Mouse (Mus musculus): ENCODE results near the gene Procr. TPM values are rescaled to one million over a fixed set of nuclear protein-coding genes. Genes with fewer than 3 reads are reported as not detected.
A peak's percentile ranks its signal among the peaks of the same experiment; 100 is the strongest.
"Not testable (repeated sequence)": the region's sequence is repeated elsewhere in the genome, so short reads cannot be mapped to it uniquely, and the experiment has no call there.

The Procr gene
- 1 to 10 TPM; 1.8 to 1.9 TPM for total RNA-seq (2021)
- long read RNA-seq, experiment 1, partial matches to known transcripts = 0 of 2 reads
- long read RNA-seq, experiment 1, other reads (novel, unspliced or antisense) = 0 of 2 reads
- long read RNA-seq, experiment 2 = 0 reads

DNA sequence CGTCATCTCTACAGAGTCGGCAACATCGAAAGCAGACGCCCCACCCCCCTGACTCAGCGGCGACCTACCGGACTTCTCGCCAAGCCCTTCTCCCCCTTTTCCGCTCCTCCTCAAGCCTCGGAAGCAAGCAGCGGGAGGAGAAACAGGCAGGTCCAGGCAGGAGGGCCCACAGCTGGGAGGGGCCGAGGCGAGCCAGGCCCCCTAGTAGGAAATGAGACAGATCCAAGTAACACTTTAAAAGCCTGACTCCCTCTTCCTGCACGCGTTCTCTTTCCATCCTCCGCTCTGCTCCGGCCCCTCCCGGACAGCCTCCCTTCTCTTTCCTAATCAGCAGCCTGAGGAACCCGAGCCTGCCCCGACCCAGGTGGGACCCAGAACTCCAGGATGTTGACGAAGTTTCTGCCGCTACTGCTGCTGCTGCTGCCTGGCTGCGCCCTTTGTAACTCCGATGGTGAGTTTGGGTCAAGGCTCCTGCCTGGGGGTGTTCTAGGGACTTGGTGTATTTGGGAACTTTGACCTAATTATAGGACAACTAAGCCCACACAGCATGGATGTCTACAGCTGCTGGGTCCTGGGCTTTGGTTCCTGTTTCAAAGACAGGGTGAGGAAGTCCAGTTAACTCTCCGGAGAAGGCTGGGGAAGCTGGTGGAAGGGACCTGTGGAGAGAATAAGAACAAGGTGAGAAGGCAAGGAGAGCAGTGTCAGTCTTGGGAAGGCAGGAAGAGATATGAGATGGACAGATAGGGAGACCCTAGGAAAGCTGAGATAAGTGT, at the start of gene Procr:
Procr (plus strand) TSS at position 104 of the 773 bp plus-strand sequence.
- DNase-seq (ENCODE audit: low spot score in 2 of 2) = no peak
- intact Hi-C loops (cut with DNase I) = no loop called here

DNA sequence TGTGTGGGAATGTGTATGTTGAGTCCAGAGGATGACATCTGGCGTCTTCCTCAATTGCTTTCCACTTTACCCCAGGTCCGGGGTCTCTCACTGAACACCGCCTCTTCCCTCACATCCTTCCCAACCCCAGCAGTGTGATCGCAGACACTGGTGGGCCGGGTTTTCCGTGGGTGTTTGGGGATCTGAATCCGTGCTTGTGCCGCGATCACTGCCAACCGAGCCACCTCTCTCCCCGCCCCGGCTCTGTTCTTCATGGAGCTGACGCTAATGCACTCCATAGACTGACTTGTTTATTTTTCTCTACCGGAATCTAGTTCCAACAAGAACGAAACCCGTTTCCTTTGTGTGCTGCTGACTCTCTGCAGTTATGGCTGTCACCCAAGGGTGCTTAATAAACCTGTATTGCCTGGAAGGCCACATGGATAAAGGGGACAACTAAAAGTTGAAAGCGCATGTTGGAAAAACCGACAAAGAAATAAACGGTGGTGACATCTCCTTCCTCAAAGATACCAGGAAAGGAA, 49.5 kb upstream of the Procr start:
- no peak for DNase-seq (ENCODE audit: low spot score in 2 of 2)
- intact Hi-C loops (cut with DNase I) = no loop called here

DNA sequence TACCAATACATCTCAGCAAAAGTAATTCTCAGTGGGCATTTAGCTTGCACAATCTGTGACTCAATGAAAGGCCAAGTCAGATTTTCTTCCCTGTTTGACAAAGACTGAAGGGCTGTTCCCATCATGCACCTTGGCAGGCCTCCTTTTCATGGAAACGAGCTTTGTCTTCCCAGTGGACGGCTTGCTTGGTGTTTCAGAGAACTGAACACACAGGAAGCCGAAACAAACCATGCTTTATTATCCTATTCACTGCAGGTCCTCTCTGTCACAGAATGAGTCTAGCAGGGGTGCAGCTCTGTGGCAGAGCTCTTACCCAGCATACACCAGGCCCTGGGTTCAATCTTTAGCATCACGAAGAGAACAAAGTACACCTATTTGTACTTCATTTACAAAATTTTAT, 47.3 kb upstream of the Procr start:
- intact Hi-C loops (cut with DNase I) = no loop called here
- DNase-seq (ENCODE audit: low spot score in 2 of 2) = no peak

DNA sequence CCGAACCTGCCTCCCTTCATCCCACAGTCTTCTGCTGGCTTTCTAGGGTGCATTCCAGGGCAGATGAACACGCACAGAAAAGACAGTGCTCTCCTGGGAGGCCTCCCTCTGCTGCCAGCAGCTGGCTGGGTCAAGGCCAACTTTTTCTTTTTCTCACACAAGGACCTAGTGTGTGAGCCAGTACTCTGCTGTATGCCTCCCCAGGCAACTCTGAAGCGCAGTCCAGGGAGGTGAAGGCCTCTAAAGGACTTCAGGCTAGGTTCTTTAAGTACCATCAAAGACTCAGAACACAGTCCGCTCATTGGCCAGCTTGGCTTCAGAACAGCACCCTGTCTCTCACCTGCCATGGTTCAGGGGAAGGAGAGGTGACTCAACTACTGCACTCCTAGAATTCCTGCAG, 43.7 kb upstream of the Procr start:
- intact Hi-C loops (cut with DNase I) = no loop called here
- DNase-seq (ENCODE audit: low spot score in 2 of 2) = peak; percentile 44 to 63

DNA sequence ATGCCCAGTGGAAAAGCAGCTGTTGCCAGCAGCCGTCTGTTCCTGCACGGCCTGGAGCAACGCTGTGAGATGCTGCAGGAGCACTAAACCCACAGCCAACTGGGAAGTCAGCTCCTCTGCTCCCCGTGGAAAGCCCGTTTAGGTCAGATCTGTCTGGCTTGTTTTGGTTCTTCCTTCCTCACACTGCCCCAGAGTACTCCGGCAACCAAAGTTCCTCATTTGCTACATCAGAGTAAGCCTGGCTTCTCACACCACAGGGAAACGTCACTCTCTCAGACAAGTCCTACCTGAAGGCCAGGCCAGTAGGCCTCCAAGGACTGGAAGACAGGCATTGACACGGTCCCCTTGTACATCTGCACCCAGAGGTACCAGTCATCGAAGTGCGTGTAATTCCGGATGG, 40.4 kb upstream of the Procr start:
- DNase-seq (ENCODE audit: low spot score in 2 of 2) = no peak
- intact Hi-C loops (cut with DNase I) = no loop called here

DNA sequence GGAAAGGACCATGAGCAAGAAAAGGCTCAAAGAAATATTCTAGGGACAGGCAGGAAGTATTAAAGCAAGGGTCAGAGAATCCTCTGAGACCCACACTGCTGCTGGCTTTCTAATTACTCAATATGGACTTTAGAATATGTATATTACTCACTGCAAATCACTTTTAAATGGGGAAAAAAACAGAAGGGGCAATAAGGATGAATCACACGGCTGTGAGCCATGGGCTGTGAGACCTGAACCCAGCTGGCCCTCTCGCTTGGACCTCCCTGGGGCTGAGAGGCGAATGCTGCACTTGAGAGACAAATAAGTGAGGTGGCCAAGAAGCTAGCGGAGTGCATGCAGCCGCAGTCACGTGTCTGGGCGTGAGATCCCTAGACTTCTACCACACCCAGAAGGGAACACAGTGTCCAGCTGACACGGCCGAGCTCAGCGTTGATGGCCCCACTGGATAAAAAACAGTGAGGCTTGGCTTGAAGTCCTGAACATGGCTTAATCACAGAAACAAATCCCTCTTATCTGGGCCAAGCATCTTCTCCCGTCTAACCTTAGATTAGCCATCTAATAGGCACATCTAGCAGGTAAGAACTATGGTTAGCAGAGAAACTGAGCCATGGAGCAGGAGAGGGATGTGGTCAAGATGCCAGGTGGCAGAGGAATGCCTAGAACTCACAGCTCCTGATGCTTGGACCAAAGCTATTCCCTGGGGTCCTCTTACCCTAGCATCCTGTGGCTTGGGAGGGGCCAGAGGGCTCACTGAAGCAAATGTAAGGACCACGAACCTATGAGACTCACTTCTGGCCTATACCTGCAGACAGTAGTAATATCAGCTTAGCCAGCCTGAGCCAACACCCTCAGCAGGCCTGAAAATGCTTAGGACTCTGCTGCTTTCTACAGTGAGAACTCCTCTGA, 33.6 kb upstream of the Procr start:
- DNase-seq (ENCODE audit: low spot score in 2 of 2) = no peak
- intact Hi-C loops (cut with DNase I) = no loop called here

DNA sequence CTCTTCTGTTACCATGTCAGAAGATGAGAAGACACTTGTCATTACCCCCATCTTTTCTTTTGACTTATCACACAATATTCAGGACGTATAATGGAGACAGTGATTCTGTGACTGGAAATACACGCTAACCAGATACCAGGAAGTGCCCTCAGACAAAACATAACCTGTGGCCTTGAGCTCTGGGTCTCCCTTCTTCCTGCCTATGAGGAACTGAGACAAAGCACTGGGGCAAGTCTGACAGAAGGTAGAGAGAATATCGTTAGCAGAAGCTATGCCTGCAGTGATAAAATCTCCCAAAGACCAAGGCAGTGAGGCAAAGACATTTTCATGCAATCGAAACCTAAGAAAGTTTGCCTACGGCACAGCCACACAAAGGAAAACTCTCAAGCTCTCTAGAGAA, 30.3 kb upstream of the Procr start:
- DNase-seq (ENCODE audit: low spot score in 2 of 2) = no peak
- intact Hi-C loops (cut with DNase I) = no loop called here

DNA sequence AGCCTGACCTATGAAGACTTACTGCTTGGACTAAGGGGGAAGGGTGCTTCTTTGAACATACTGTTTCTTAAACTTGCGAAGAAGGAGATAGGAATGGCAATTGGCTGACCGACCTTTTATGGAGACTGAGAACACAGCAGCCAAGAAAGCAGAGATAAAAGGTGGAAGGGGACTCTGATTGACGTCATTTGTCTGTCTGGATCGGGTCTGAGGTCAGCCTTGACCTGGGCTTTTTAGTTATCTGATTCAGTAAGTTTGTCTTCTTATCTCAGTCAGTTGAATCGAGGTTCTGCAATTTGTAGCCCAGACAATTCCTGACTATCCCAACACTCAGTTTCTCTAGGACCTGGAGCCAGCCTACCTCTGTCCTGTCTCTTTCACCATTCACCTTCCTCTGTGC, 26.9 kb upstream of the Procr start:
- intact Hi-C loops (cut with DNase I) = no loop called here

DNA sequence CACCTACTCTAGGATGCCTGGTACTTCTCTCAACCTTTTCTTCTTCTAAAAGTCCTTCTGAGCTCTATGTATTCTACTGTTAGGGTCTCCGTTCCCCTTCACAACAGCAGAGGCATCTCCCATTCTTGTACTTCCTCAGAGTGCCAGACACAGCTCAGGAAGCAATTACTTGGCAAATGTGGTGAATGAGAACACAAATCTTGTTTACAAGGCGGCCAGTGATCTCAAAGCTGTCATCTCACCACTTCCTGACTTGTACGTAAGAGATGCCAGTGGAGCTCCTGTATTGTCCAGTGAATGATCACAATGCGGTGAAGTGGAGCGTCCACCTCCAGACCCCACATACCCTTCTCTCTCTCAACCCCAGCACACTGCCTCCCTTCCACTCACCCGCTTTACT, 26.4 kb upstream of the Procr start:
- intact Hi-C loops (cut with DNase I) = no loop called here
- no peak for DNase-seq (ENCODE audit: low spot score in 2 of 2)

More for the DNA sequence above, 26.9 kb upstream of the Procr start:
- no peak for DNase-seq (ENCODE audit: low spot score in 2 of 2)

DNA sequence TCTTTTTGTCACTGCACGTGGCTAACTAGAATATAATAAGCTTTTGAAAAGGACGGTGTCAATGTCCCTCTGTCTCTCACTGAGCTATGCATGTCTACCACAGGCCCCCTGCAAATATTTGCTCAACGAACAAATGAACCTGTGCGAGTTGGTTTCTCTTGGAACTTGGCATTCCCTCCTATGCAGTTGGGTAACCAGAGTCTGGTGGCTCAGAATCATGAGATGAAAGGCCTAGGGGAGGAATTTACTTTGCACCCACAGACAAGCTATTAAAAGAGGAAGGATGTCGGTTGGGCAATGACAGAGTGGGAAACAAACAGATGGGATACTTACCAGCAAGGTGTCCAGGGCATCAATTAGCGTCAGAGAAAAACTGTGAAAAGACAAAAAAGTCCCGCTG, 24.6 kb upstream of the Procr start:
- no peak for DNase-seq (ENCODE audit: low spot score in 2 of 2)
- intact Hi-C loops (cut with DNase I) = no loop called here

DNA sequence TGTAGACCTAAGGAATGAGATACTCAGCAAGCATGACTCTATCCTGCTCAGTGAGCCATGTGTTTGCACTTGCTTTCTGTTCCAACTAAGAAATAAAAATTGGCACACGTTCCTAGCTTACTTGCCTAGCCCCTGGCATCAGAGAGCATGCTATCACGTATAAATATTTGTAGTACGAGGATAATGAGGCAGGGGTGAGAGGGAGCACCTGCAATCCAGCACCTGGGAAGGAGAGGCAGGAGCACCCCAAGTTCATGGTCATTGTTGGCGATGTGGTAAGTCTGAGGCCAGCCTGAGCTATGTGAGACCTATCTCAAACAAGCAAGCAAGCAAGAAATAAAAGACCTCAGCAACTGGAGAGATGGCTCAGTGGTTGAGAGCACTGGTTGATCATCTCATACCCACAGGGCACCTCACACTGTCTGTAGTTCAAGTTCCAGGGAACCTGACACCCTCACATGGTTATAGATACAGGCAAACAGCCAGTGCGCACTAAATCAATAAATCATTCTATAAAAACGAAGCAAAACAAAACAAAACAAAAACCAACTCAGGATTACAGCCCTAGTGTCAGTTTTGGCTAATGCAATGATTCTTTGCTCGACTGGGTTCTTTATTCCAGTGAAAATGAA, 23.0 kb upstream of the Procr start:
- no peak for DNase-seq (ENCODE audit: low spot score in 2 of 2)
- intact Hi-C loops (cut with DNase I) = no loop called here

DNA sequence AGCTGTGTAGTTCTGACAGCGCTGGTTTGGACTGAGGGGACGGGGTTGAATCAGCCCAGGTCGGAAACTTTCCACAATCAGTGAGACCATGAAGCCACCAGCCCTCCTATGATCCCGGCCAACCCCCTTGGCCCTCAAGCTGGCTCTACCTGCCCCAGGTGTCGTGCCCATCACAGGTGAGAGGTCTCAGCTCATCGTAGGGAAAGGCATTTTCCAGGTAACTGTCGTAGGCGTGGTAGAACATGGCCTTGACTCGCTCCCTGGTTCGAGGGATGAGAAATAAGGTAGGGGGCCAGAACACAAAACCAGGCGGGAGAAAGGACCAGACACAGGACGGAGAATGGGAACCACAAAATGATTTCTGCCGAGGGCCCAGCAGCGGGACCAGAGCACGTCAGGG, 22.2 kb upstream of the Procr start:
- intact Hi-C loops (cut with DNase I) = no loop called here

DNA sequence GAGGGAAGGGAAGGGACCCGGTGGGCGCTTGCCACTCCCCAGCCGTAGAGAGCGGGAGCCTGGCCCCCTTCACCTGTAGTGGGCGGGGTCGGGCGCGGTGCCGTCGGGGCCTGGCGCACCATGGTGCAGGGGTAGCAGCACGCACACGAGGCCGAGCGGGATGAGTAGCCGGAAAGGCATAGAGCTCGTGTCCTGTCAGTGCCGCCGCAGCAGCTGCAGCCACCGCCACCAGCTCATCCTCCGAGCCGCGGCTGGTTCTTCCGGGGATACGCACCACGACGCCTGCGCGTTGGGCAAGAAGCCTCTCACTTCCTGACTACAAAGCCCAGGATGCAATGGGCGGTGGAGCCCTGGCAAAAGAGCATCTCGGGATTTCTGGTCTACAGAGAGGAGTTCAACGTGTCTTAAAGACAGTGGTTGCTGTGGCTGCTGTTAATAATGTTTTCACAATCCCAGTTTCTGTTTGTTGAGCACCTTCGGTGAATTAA, 21.7 kb upstream of the Procr start, which contains the start of gene Edem2:
Edem2 (minus strand) TSS at position 318 of the 488 bp plus-strand sequence.
- peak; percentile 90 to 92 for DNase-seq (ENCODE audit: low spot score in 2 of 2)
- intact Hi-C loops (cut with DNase I) = no loop called here

More for the DNA sequence above, 22.2 kb upstream of the Procr start:
- no peak for DNase-seq (ENCODE audit: low spot score in 2 of 2)

DNA sequence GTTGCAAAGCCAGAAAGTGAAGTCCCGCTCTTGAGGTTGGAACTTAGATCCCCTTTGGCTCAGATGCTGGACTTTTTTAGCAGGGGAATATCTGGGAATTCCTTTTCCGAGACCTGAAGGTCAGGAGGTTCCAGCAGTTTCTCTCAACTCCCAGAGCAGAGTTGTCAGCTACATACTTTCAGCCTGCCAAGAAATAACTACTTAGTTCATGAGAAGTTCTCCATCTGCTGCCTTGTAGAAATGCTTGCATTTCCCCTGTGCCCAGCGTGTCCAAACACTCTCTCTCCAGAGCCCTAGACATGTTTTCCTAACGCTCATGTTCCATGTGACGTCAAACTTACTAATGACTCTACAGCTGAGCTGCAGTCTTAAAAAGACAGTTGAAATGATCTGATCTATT, 15.8 kb upstream of the Procr start:
- DNase-seq (ENCODE audit: low spot score in 2 of 2) = no peak
- intact Hi-C loops (cut with DNase I) = no loop called here

DNA sequence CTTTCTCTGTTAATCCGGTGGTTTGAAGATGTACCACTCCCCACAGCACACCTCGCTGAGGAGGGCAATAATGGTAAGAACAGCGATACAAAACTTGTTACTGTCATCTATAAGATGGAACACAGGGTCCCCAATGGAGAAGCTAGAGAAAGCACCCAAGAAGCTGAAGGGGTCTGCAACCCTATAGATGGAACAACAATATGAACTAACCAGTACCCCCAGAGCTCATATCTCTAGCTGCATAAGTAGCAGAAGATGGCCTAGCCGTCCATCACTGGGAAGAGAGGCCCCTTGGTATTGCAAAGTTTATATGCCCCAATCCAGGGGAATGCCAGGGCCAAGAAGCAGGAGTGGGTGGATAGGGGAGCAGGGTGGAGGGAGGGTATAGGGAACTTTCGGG, 15.2 kb upstream of the Procr start, which contains the start of gene Gm17581:
Gm17581 (minus strand) TSS at position 101 of the 400 bp plus-strand sequence.
- intact Hi-C loops (cut with DNase I); DNase-seq (ENCODE audit: low spot score in 2 of 2): not testable (repeated sequence)

DNA sequence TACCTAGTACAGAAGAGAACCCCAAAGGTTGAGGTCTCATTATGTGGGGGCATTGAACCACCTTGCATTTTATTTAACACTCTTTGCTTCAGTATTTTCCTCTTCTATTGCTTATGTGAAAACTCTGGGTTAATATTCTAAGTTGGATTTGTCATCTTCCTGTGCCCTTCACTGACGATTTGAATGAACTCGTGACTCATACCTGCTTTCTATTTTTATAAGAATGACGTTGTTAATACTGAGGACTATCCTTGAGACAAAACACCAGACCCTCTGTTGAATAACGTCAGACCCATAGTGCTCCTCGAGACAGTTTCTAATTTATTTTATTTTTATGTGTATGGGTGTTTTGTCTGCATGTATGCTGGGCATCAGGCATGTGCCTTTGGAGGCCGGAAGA, 14.0 kb upstream of the Procr start:
- intact Hi-C loops (cut with DNase I) = no loop called here
- no peak for DNase-seq (ENCODE audit: low spot score in 2 of 2)

DNA sequence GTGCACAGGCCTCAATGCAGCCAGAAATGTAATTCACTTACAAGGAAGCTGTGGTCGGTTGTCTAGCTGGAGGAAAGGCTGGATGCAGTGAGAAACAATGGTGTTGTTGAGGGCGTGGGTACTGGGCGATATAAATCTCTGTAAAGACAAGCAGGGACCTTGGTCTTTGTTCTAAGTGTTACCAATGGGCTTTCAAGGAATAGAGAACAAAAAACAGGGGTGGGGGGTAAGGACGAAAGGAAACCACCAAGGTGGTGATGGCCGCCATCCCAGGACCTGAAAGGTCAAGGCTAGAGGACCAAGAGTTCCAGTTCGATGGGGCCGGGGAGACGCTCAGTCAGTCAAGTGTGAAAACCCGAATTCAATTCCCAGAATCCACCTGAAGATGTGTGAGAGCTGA, 13.1 kb upstream of the Procr start:
- no peak for DNase-seq (ENCODE audit: low spot score in 2 of 2)
- intact Hi-C loops (cut with DNase I) = no loop called here

DNA sequence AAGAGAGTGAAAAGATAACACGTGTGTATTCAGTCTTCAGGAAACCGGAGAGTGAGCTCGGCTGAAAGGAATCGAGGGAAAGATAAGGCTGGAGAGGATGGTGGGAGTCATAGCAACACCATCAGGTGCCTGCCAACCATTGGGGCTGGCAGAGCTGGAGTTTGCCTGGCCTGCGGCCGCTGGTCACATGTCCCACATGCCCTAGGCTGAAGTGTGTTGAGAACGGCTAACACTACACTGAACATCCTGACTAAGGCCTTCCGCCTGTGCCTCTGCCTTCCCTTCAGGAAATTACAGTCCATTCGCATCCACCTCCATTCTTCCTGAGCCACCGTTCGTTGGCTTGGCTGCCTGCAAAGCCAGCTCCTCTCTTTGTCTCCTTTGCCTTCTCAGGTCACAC, 8.7 kb upstream of the Procr start:
- intact Hi-C loops (cut with DNase I) = no loop called here
- DNase-seq (ENCODE audit: low spot score in 2 of 2) = no peak

DNA sequence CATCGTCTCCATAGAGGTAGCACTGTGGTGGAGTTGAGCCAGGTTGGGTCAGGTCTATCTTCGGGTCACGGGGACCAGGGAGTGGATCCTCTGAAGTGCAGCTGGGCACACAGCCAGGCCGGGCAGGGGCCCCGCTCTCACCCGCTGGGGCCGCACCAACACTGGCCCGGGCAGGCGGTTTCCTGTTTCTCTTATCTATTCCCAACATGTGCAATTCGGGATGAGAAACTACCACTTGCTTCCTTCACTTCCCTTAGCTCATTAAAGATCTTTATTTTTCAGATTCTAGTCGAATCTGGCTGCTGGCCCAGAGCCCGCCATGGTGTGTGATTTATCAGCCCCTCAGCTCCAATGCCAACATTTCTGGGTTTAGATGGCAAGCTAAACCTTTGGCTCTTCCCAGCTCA, 8.0 kb upstream of the Procr start:
- intact Hi-C loops (cut with DNase I) = no loop called here
- no peak for DNase-seq (ENCODE audit: low spot score in 2 of 2)

All from left cerebral cortex, postnatal 14 days (tissue).